Mouse (Mus musculus) lung, adult 2 months (tissue): ENCODE data around the gene Gm49405.

ENCODE experiments used
- CTCF ChIP-seq: fragments of 200-500 bp; IDR thresholded peaks from 2 replicates; pipeline ENCODE4 v1.5.1; 2011; ENCODE audit warnings: mild to moderate bottlenecking, low read length, control low read depth; ENCODE audit not compliant: insufficient read depth
- POLR2A ChIP-seq: fragments of 200-500 bp; IDR thresholded peaks from 2 replicates; pipeline ENCODE4 v1.6.1; 2011; ENCODE audit warnings: low read depth, mild to moderate bottlenecking, control low read depth, low read length, borderline replicate concordance; ENCODE audit errors: extremely low read depth

DNA sequence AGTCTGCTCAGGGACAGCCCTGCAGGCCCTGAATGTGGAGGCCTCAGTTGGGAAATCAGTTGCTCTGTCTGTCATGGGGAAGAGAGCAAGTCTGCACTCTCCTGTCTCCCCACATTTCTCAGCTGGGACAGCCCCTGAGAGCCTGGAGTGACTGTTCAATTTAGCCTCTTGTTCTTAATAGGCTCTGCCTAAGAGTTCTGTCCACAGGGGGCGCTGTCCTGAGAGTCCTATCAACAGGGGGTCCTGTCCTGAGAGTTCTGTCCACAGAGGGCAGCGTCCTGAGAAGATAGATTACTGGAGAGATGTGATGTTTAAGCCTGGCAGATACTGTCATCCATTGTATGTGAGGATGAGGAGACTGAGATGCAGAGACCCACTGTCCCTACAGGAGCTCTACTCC is 38.0 kb upstream of the Gm49405 start:
- TF ChIP-seq CTCF (no peak), POLR2A (no peak)
